Comparison of ENCODE assay signal across 10 mouse cellular contexts in the genomic region with DNA sequence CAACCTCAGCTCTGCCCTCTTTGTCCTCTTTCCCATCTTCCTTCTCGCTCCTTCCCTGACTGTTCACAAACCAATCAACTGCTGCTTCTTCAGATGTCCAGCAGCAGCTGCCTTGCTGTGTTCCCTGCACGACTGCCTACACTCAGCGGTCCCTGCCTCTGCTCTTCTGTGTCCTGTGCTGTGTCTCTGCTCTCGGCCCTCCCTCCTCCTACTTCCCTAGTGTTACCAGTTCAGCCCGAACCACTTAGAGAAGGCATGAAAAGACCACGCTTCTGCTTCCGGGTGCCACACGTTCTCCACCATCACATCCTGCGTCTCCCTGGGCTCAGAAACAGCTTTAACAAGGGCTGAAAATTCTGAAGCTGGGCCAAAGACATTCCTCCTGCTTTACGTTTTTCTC. TPM values are rescaled to one million over a fixed set of nuclear protein-coding genes. Genes with fewer than 3 reads are reported as not detected.
A peak's percentile ranks its signal among the peaks of the same experiment; 100 is the strongest.
DNase-seq lines count a peak whose midpoint lies in the region; ATAC-seq and TF ChIP-seq lines count a peak whose summit lies in the region.
"Not testable (repeated sequence)": the region's sequence is repeated elsewhere in the genome, so short reads cannot be mapped to it uniquely, and the experiment has no call there.
"Had no signal": no experiment of that assay in that cellular context is flagged by ENCODE, and none has a peak within 500 bp of the region (broad histone marks: within the 10 kb centered on the region; RNA-seq: fewer than 3 reads in every experiment).

No protein-coding gene starts in this region.

- H3K9ac ChIP-seq in embryonic facial prominence, embryonic 14.5 days (ENCODE audit: low read depth, low read length) = peak overlapping the region; percentile 10; the same call in 1 of the 2 replicates
- 0 out of 2 replicates have a peak overlapping the region, but pooled peaks have one; percentile 22 for H3K9ac ChIP-seq in hindbrain, embryonic 15.5 days
- not testable (repeated sequence) for H3K9ac ChIP-seq in limb, embryonic 15.5 days; neural tube, embryonic 15.5 days (replicated peaks)

- not testable (repeated sequence) for H3K36me3 ChIP-seq in embryonic facial prominence, embryonic 14.5 days (ENCODE audit: control insufficient read depth, insufficient read depth, low read length); hindbrain, embryonic 15.5 days; limb, embryonic 15.5 days; neural tube, embryonic 15.5 days

- H3K9me3 ChIP-seq in embryonic facial prominence, embryonic 14.5 days (ENCODE audit: control insufficient read depth, low read length); hindbrain, embryonic 15.5 days; limb, embryonic 15.5 days; neural tube, embryonic 15.5 days (replicated peaks): not testable (repeated sequence)

- not testable (repeated sequence) for TF ChIP-seq CTCF in cerebellum, adult 2 months (IDR thresholded peaks at IDR 0.05; ENCODE audit: borderline replicate concordance, insufficient read depth, low read depth, low read length)

- not testable (repeated sequence) for TF ChIP-seq POLR2A in cerebellum, adult 2 months (IDR thresholded peaks at IDR 0.05; ENCODE audit: borderline replicate concordance, insufficient read depth, low read length)

- peak overlapping the region; percentile 52 for H3K4me3 ChIP-seq in cerebellum, adult 2 months (replicated peaks; ENCODE audit: insufficient read depth, low read depth, low read length)
- not testable (repeated sequence) for H3K4me3 ChIP-seq in embryonic facial prominence, embryonic 14.5 days (ENCODE audit: low read depth, low read length); hindbrain, embryonic 15.5 days; neural tube, embryonic 15.5 days (replicated peaks)
- H3K4me3 ChIP-seq in limb, embryonic 15.5 days = 0 out of 2 replicates have a peak overlapping the region, but pooled peaks have one; percentile 7

- not testable (repeated sequence) for H3K27me3 ChIP-seq in cerebellum, adult 2 months (ENCODE audit: control insufficient read depth, insufficient read depth, low read length); embryonic facial prominence, embryonic 14.5 days (replicated peaks; ENCODE audit: control insufficient read depth, insufficient read depth, low read length); hindbrain, embryonic 15.5 days; limb, embryonic 15.5 days; neural tube, embryonic 15.5 days (replicated peaks)

- DNase-seq in cerebellum, adult 2 months = peak; percentile 44 to 51
- DNase-seq in embryonic facial prominence, embryonic 14.5 days (ENCODE audit: low spot score) = not testable (repeated sequence)
- DNase-seq in heart, adult 9 months (ENCODE audit: low spot score in 2 of 2) = peak; percentile 19 to 29
- peak; percentile 12 for DNase-seq in yolk sac, embryonic 10.5 days (ENCODE audit: low spot score)

- H3K27ac ChIP-seq in cerebellum, adult 2 months (ENCODE audit: insufficient read depth, low read length) = peak overlapping the region; percentile 26; the same call in 1 of the 2 replicates
- H3K27ac ChIP-seq in embryonic facial prominence, embryonic 14.5 days (replicated peaks; ENCODE audit: low read depth, low read length) = 0 out of 2 replicates have a peak overlapping the region, but pooled peaks have one; percentile 39
- H3K27ac ChIP-seq in hindbrain, embryonic 15.5 days (replicated peaks) = peak overlapping the region; percentile 72
- H3K27ac ChIP-seq in limb, embryonic 15.5 days = peak overlapping the region; percentile 65
- H3K27ac ChIP-seq in neural tube, embryonic 15.5 days (replicated peaks) = peak overlapping the region; percentile 60

- ATAC-seq in embryonic facial prominence, embryonic 14.5 days (ENCODE audit: low read depth) = peak; percentile 84
- ATAC-seq in hindbrain, embryonic 15.5 days (ENCODE audit: low FRiP score, low read depth) = peak; percentile 71
- not testable (repeated sequence) for ATAC-seq in limb, embryonic 15.5 days (ENCODE audit: insufficient number of reproducible peaks, low FRiP score, low TSS enrichment, low read depth)
- peak; percentile 84 for ATAC-seq in megakaryocyte progenitor cell, adult 5-6 weeks (replicated peaks; ENCODE audit: poor library complexity)
- peak; percentile 74 for ATAC-seq in neural tube, embryonic 15.5 days (ENCODE audit: low FRiP score)

- peak overlapping the region; percentile 20; the same call in 1 of the 2 replicates for H3K4me2 ChIP-seq in embryonic facial prominence, embryonic 14.5 days (ENCODE audit: low read depth, low read length)
- H3K4me2 ChIP-seq in hindbrain, embryonic 15.5 days = peak overlapping the region; percentile 45
- H3K4me2 ChIP-seq in limb, embryonic 15.5 days = peak overlapping the region; percentile 20
- H3K4me2 ChIP-seq in neural tube, embryonic 15.5 days = peak overlapping the region; percentile 44

- not testable (repeated sequence) for H3K4me1 ChIP-seq in cerebellum, adult 2 months (ENCODE audit: control insufficient read depth, insufficient read depth, low read length); embryonic facial prominence, embryonic 14.5 days (ENCODE audit: control insufficient read depth, insufficient read depth, low read length); hindbrain, embryonic 15.5 days (replicated peaks); limb, embryonic 15.5 days; neural tube, embryonic 15.5 days

- WGBS in cerebellum, adult 2 months = 15% methylated on average over 10 of the region's 10 CpGs
- 26% methylated on average over 10 of the region's 10 CpGs for WGBS in embryonic facial prominence, embryonic 14.5 days
- 39% methylated on average over 10 of the region's 10 CpGs for WGBS in hindbrain, embryonic 15.5 days
- WGBS in limb, embryonic 15.5 days = 27% methylated on average over 9 of the region's 10 CpGs
- WGBS in neural tube, embryonic 15.5 days = 51% methylated on average over 10 of the region's 10 CpGs

RNA-seq across cellular contexts. Expression of a gene that starts 31.4 kb away (rescaled TPM):
- not detected in 2 replicates for polyA plus RNA-seq in cerebellum, adult 2 months (2012; rRNA removed)
- not detected in 2 replicates for polyA plus RNA-seq in embryonic facial prominence, embryonic 14.5 days (2014; fragmentation: Nextera tagmentation; extraction: Ambion mirVana)
- 0.31 and 0.94 TPM in 2 replicates for polyA plus RNA-seq in hindbrain, embryonic 15.5 days (2015; fragmentation: Nextera tagmentation; extraction: Ambion mirVana)
- not detected in 2 replicates for polyA plus RNA-seq in limb, embryonic 15.5 days (2015; fragmentation: Nextera tagmentation; extraction: Ambion mirVana)
- not detected in 2 replicates for total RNA-seq in megakaryocyte progenitor cell, adult 5-6 weeks (2015)
- total RNA-seq in megakaryocyte progenitor cell, adult 5-6 weeks (2017) = not detected in 2 replicates
- polyA plus RNA-seq in neural tube, embryonic 15.5 days (2015; fragmentation: Nextera tagmentation; extraction: Ambion mirVana) = 0.95 and 1.00 TPM in 2 replicates
- total RNA-seq: adrenal gland, postnatal 36 days had no signal
- polyA plus RNA-seq: frontal cortex, adult 2 months had no signal

RNA-seq across cellular contexts. Expression of a gene that starts 34.8 kb away (rescaled TPM):
- 0.08 TPM in 1 of 2 replicates, not detected in the other for polyA plus RNA-seq in cerebellum, adult 2 months (2012; rRNA removed)
- polyA plus RNA-seq in embryonic facial prominence, embryonic 14.5 days (2014; fragmentation: Nextera tagmentation; extraction: Ambion mirVana) = 0.14 TPM in 1 of 2 replicates, not detected in the other
- 0.12 TPM in 1 of 2 replicates, not detected in the other for polyA plus RNA-seq in hindbrain, embryonic 15.5 days (2015; fragmentation: Nextera tagmentation; extraction: Ambion mirVana)
- polyA plus RNA-seq in limb, embryonic 15.5 days (2015; fragmentation: Nextera tagmentation; extraction: Ambion mirVana) = 0.07 TPM in 1 of 2 replicates, not detected in the other
- 0.07 and 0.96 TPM in 2 replicates for total RNA-seq in megakaryocyte progenitor cell, adult 5-6 weeks (2015)
- total RNA-seq in megakaryocyte progenitor cell, adult 5-6 weeks (2017) = 0.37 and 0.51 TPM in 2 replicates
- 0.09 and 0.70 TPM in 2 replicates for polyA plus RNA-seq in neural tube, embryonic 15.5 days (2015; fragmentation: Nextera tagmentation; extraction: Ambion mirVana)
- polyA plus RNA-seq: frontal cortex, adult 2 months had no signal
